Mouse (Mus musculus) lung, postnatal 0 days (tissue): ENCODE measurements at regions not wholly inside any gene's neighbourhood (a gene's known extent, or its start where the extent isn't known, plus 50 kb on each side); places are given as distances from the start of the nearest gene placed in this dataset.

Experiments
- CTCF ChIP-seq: IDR thresholded peaks from 2 replicates; pipeline ENCODE4 v1.5.1; 2016; ENCODE audit warnings: antibody characterized with exemption, mild to moderate bottlenecking
- EP300 ChIP-seq: IDR thresholded peaks from 2 replicates; pipeline ENCODE4 v1.6.1; 2016; ENCODE audit warnings: antibody characterized with exemption, mild to moderate bottlenecking, control low read depth

- TF ChIP-seq EP300 (no peak), CTCF (no peak)
Observed at GRCm38 (mm10) chr4:64544576-64545185, 497.9 kb upstream of the Tnc start.
